11 mouse cellular contexts compared by ENCODE assay signal in the genomic region with DNA sequence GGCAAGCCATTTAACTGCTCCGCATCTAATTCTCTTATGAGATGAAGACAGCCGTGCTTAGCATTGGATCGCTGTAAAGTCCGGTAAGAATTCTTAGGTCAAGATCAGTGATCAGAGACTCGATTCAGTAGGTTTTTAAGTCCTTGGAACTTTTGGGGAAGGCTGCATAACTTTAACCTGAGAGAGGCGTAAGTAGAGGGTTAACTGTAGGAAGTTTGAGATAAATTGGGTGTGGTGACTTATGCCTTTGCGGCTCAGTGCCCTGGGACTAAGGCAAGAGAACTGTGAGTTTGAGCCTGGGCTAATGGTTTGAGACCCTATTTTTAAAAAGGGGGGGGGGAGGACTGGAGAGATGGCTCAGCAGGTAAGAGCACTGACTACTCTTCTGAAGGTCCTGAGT. TPM values are rescaled to one million over a fixed set of nuclear protein-coding genes. Genes with fewer than 3 reads are reported as not detected.
A peak's percentile ranks its signal among the peaks of the same experiment; 100 is the strongest.
DNase-seq lines count a peak whose midpoint lies in the region; ATAC-seq lines count a peak whose summit lies in the region.
"Had no signal": no experiment of that assay in that cellular context is flagged by ENCODE, and none has a peak within 500 bp of the region (broad histone marks: within the 10 kb centered on the region; RNA-seq: fewer than 3 reads in every experiment).

No protein-coding gene starts in this region.

- no peak overlapping the region for H3K9ac ChIP-seq in kidney, embryonic 15.5 days
- H3K9ac ChIP-seq in hindbrain, embryonic 14.5 days = no peak overlapping the region
- peak overlapping the region; percentile 89 for H3K9ac ChIP-seq in liver, embryonic 16.5 days (ENCODE audit: low read depth, low read length)

- H3K4me1 ChIP-seq in kidney, embryonic 15.5 days = peaks cover 17% of the 10 kb centered on the region
- no peaks in the 10 kb centered on the region; the same call in 1 of the 2 replicates for H3K4me1 ChIP-seq in brown adipose tissue, adult 24 weeks (ENCODE audit: control insufficient read depth, insufficient read depth, insufficient read length, low read length)
- H3K4me1 ChIP-seq in hindbrain, embryonic 14.5 days (replicated peaks; ENCODE audit: control insufficient read depth, insufficient read depth, low read length) = peaks cover 11% of the 10 kb centered on the region; the same call in 1 of the 2 replicates
- H3K4me1 ChIP-seq in liver, embryonic 16.5 days (ENCODE audit: control insufficient read depth, low read depth, low read length) = peaks cover 21% of the 10 kb centered on the region

- no peak for ATAC-seq in kidney, embryonic 15.5 days (replicated peaks; ENCODE audit: low FRiP score)
- ATAC-seq in hindbrain, embryonic 14.5 days (ENCODE audit: low FRiP score) = no peak
- no peak for ATAC-seq in liver, embryonic 16.5 days (ENCODE audit: low read depth)
- ATAC-seq: Patski had no signal

- no peaks in the 10 kb centered on the region for H3K36me3 ChIP-seq in kidney, embryonic 15.5 days
- no peaks in the 10 kb centered on the region for H3K36me3 ChIP-seq in hindbrain, embryonic 14.5 days (replicated peaks; ENCODE audit: control insufficient read depth, insufficient read depth)
- H3K36me3 ChIP-seq in liver, embryonic 16.5 days (ENCODE audit: control insufficient read depth, insufficient read depth) = no peaks in the 10 kb centered on the region

- H3K9me3 ChIP-seq in kidney, embryonic 15.5 days (replicated peaks) = no peaks in the 10 kb centered on the region
- H3K9me3 ChIP-seq in hindbrain, embryonic 14.5 days (ENCODE audit: control insufficient read depth, low read length) = no peaks in the 10 kb centered on the region
- H3K9me3 ChIP-seq in liver, embryonic 16.5 days (replicated peaks; ENCODE audit: control insufficient read depth, low read length) = no peaks in the 10 kb centered on the region

- no peaks in the 10 kb centered on the region for H3K27me3 ChIP-seq in kidney, embryonic 15.5 days
- no peaks in the 10 kb centered on the region for H3K27me3 ChIP-seq in hindbrain, embryonic 14.5 days (ENCODE audit: control insufficient read depth, insufficient read depth, low read length)
- no peaks in the 10 kb centered on the region for H3K27me3 ChIP-seq in liver, embryonic 16.5 days (ENCODE audit: control insufficient read depth, insufficient read depth, low read depth, low read length)
- H3K27me3 ChIP-seq: Patski had no signal

- WGBS in kidney, embryonic 15.5 days = 75% methylated on average over 7 of the region's 7 CpGs
- WGBS in hindbrain, embryonic 14.5 days = 86% methylated on average over 7 of the region's 7 CpGs
- WGBS in liver, embryonic 16.5 days (ENCODE audit: insufficient replicate concordance) = 42% methylated on average over 7 of the region's 7 CpGs

- H3K4me3 ChIP-seq in kidney, embryonic 15.5 days (replicated peaks) = peak overlapping the region; percentile 59
- H3K4me3 ChIP-seq in brown adipose tissue, adult 24 weeks (ENCODE audit: insufficient read depth, low read depth, low read length) = peak overlapping the region; percentile 34
- no peak overlapping the region for H3K4me3 ChIP-seq in hindbrain, embryonic 14.5 days (replicated peaks; ENCODE audit: low read length)
- peak overlapping the region; percentile 94 for H3K4me3 ChIP-seq in liver, embryonic 16.5 days (ENCODE audit: low read depth, low read length)

- DNase-seq in kidney, postnatal 14 days = no peak
- DNase-seq in hindbrain, embryonic 14.5 days (ENCODE audit: low spot score) = no peak
- no peak for DNase-seq in MN1 (ENCODE audit: low spot score)
- DNase-seq in B cell, adult 2 months = no peak
- DNase-seq in gastrocnemius, adult 18-20 months (ENCODE audit: low spot score) = no peak
- DNase-seq: kidney, adult 11 months; lung, adult 2 months had no signal

- peak overlapping the region; percentile 66 for H3K4me2 ChIP-seq in kidney, embryonic 15.5 days
- H3K4me2 ChIP-seq in hindbrain, embryonic 14.5 days (replicated peaks) = peak overlapping the region; percentile 71
- H3K4me2 ChIP-seq in liver, embryonic 16.5 days (ENCODE audit: low read depth, low read length) = peak overlapping the region; percentile 89

- no peak overlapping the region for H3K27ac ChIP-seq in kidney, embryonic 15.5 days
- H3K27ac ChIP-seq in brown adipose tissue, adult 24 weeks (replicated peaks; ENCODE audit: low read depth, low read length) = no peak overlapping the region
- H3K27ac ChIP-seq in hindbrain, embryonic 14.5 days = no peak overlapping the region
- peak overlapping the region; percentile 88 for H3K27ac ChIP-seq in liver, embryonic 16.5 days (ENCODE audit: low read length)

RNA-seq across cellular contexts. Expression of a gene that starts 1.4 kb away (rescaled TPM):
- polyA plus RNA-seq in kidney, embryonic 15.5 days (2015; fragmentation: Nextera tagmentation; extraction: Ambion mirVana) = 77.4 and 80.4 TPM in 2 replicates
- polyA plus RNA-seq in brown adipose tissue, adult 24 weeks (2012; ENCODE audit: insufficient read depth, insufficient read length, missing spikeins) = 43.7 and 58.4 TPM in 2 replicates
- polyA plus RNA-seq in hindbrain, embryonic 14.5 days (2014; fragmentation: Nextera tagmentation; extraction: Ambion mirVana) = 42.4 and 42.9 TPM in 2 replicates
- polyA plus RNA-seq in liver, embryonic 16.5 days (2015; fragmentation: Nextera tagmentation; extraction: Ambion mirVana) = 80.1 and 88.6 TPM in 2 replicates
- 10 to 100 TPM; 14.4 to 17.8 TPM for total RNA-seq in gastrocnemius, adult 18-20 months (2021)

RNA-seq across cellular contexts. Expression of a gene that starts 28.4 kb away (rescaled TPM):
- 0.16 and 0.21 TPM in 2 replicates for polyA plus RNA-seq in kidney, embryonic 15.5 days (2015; fragmentation: Nextera tagmentation; extraction: Ambion mirVana)
- polyA plus RNA-seq in brown adipose tissue, adult 24 weeks (2012; ENCODE audit: insufficient read depth, insufficient read length, missing spikeins) = not detected in 2 replicates
- polyA plus RNA-seq in hindbrain, embryonic 14.5 days (2014; fragmentation: Nextera tagmentation; extraction: Ambion mirVana) = 0.07 TPM in 1 of 2 replicates, not detected in the other
- 0.04 TPM in 1 of 2 replicates, not detected in the other for polyA plus RNA-seq in liver, embryonic 16.5 days (2015; fragmentation: Nextera tagmentation; extraction: Ambion mirVana)
- under 1 TPM; 0.48 to 0.76 TPM for total RNA-seq in gastrocnemius, adult 18-20 months (2021)

RNA-seq across cellular contexts. Expression of a gene that starts 47.7 kb away (rescaled TPM):
- 206 and 224 TPM in 2 replicates for polyA plus RNA-seq in kidney, embryonic 15.5 days (2015; fragmentation: Nextera tagmentation; extraction: Ambion mirVana)
- polyA plus RNA-seq in brown adipose tissue, adult 24 weeks (2012; ENCODE audit: insufficient read depth, insufficient read length, missing spikeins) = 78.3 and 102 TPM in 2 replicates
- 91.4 and 94.1 TPM in 2 replicates for polyA plus RNA-seq in hindbrain, embryonic 14.5 days (2014; fragmentation: Nextera tagmentation; extraction: Ambion mirVana)
- 105 and 121 TPM in 2 replicates for polyA plus RNA-seq in liver, embryonic 16.5 days (2015; fragmentation: Nextera tagmentation; extraction: Ambion mirVana)
- total RNA-seq in gastrocnemius, adult 18-20 months (2021) = 10 to 100 TPM; 58.4 to 60.4 TPM

RNA-seq across cellular contexts. Expression of a gene that starts 47.9 kb away (rescaled TPM):
- 401 and 402 TPM in 2 replicates for polyA plus RNA-seq in kidney, embryonic 15.5 days (2015; fragmentation: Nextera tagmentation; extraction: Ambion mirVana)
- polyA plus RNA-seq in brown adipose tissue, adult 24 weeks (2012; ENCODE audit: insufficient read depth, insufficient read length, missing spikeins) = 284 and 381 TPM in 2 replicates
- polyA plus RNA-seq in hindbrain, embryonic 14.5 days (2014; fragmentation: Nextera tagmentation; extraction: Ambion mirVana) = 241 and 242 TPM in 2 replicates
- polyA plus RNA-seq in liver, embryonic 16.5 days (2015; fragmentation: Nextera tagmentation; extraction: Ambion mirVana) = 206 and 214 TPM in 2 replicates
- total RNA-seq in gastrocnemius, adult 18-20 months (2021) = 100 to 1,000 TPM; 134 to 155 TPM
